Mouse (Mus musculus): ENCODE measurements at regions not wholly inside any gene's neighbourhood (a gene's known extent, or its start where the extent isn't known, plus 50 kb on each side); places are given as distances from the start of the nearest gene placed in this dataset.
"Not testable (repeated sequence)": the region's sequence is repeated elsewhere in the genome, so short reads cannot be mapped to it uniquely, and the experiment has no call there.

- no peak for DNase-seq (ENCODE audit: low spot score, missing footprints)
- no peak overlapping the region for H3K4me3 ChIP-seq (ENCODE audit: low read depth, low read length)
Observed at GRCm38 (mm10) chr4:89527326-89527725, 151.9 kb upstream of the Dmrta1 start.

GRCm38 (mm10) chr4:89525525-89525924, 153.7 kb upstream of the Dmrta1 start:
- ATAC-seq (ENCODE audit: low FRiP score); H3K4me1 ChIP-seq (ENCODE audit: control insufficient read depth, insufficient read depth, low read length); H3K9ac ChIP-seq (ENCODE audit: low read length); H3K9me3 ChIP-seq (ENCODE audit: control insufficient read depth, low read length); H3K27ac ChIP-seq (ENCODE audit: low read depth, low read length); DNase-seq (ENCODE audit: low spot score, missing footprints); H3K4me2 ChIP-seq; H3K4me3 ChIP-seq (ENCODE audit: low read depth, low read length); H3K36me3 ChIP-seq (ENCODE audit: control insufficient read depth, insufficient read depth, low read length): not testable (repeated sequence)
- peaks cover 15% of the 10 kb centered on the region for H3K27me3 ChIP-seq (ENCODE audit: control insufficient read depth, insufficient read depth, low read length)
- WGBS = 61% methylated on average over 4 of the region's 4 CpGs

More at GRCm38 (mm10) chr4:89527326-89527725, 151.9 kb upstream of the Dmrta1 start:
- no peaks in the 10 kb centered on the region for H3K36me3 ChIP-seq (ENCODE audit: control insufficient read depth, insufficient read depth, low read length)
- H3K4me1 ChIP-seq (ENCODE audit: control insufficient read depth, insufficient read depth, low read length) = no peaks in the 10 kb centered on the region
- WGBS = 68% methylated on average over 7 of the region's 7 CpGs
- no peak overlapping the region for H3K9ac ChIP-seq (ENCODE audit: low read length)
- no peak for ATAC-seq (ENCODE audit: low FRiP score)
- H3K27me3 ChIP-seq (ENCODE audit: control insufficient read depth, insufficient read depth, low read length) = peaks cover 15% of the 10 kb centered on the region
- no peak overlapping the region for H3K27ac ChIP-seq (ENCODE audit: low read depth, low read length)
- no peaks in the 10 kb centered on the region for H3K9me3 ChIP-seq (ENCODE audit: control insufficient read depth, low read length)
- H3K4me2 ChIP-seq = no peak overlapping the region

DNA sequence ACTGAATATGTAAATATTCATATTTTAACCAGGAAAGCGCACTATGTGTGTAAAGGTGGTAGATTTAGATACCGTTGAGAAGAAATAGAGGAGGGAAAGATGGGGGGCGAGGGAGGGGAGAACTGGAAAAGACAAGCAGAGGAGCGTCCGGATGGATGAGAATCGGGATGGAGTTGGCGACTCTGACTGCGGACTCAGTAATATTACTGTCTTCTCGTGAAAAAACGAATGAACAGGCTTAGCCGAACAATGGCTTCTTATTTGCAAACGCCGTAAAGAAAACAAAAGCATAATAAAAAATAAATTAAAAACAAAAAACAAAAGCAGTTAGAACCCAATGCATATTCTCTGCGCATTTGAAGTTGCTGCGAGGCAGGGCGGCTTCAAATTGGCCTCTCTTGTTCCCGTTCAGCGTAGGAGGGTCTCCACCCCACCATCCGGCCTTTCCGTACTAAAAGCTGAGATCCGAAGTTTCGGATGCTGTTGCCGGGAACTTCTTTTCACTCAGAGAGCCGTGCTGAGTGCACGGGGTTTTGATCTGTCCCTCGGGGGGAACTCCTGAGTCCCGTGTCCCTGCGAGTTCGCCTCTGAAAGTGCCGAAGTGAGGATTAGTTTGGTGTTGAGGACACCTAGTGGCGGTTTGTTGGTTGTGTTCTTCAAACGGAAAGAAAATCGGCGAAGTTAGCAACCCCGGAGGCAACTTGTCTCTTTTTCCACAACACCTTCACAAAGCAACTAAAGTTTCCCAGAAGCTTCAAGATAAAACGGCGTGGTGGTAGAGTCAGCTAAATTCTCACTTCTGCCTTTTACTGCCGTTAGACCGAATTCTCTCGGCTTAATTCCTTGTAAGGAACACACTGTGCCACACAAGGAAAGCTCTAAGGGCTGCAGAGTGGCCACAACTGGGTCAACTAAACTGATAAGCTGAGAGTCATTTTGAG, 154.7 kb upstream of the Dmrta1 start:
- Histone ChIP-seq H3K4me2 (peak overlapping the region; percentile 77), H3K9me3 (ENCODE audit: control insufficient read depth, low read length) (no peaks in the 10 kb centered on the region), H3K4me1 (ENCODE audit: control insufficient read depth, insufficient read depth, low read length) (no peaks in the 10 kb centered on the region), H3K4me3 (ENCODE audit: low read depth, low read length) (peak overlapping the region; percentile 42), H3K27ac (ENCODE audit: low read depth, low read length) (no peak overlapping the region), H3K9ac (ENCODE audit: low read length) (peak overlapping the region; percentile 51; the same call in 1 of the 2 replicates), H3K27me3 (ENCODE audit: control insufficient read depth, insufficient read depth, low read length) (peaks cover 15% of the 10 kb centered on the region), H3K36me3 (ENCODE audit: control insufficient read depth, insufficient read depth, low read length) (no peaks in the 10 kb centered on the region)
- peak; percentile 97 for DNase-seq (ENCODE audit: low spot score, missing footprints)
- ATAC-seq (ENCODE audit: low FRiP score) = peak; percentile 81
- WGBS = 1% methylated on average over 40 of the region's 40 CpGs

- H3K4me1 ChIP-seq (ENCODE audit: control insufficient read depth, insufficient read depth, low read length) = no peaks in the 10 kb centered on the region
- H3K27ac ChIP-seq (ENCODE audit: low read depth, low read length) = no peak overlapping the region
- H3K9me3 ChIP-seq (ENCODE audit: control insufficient read depth, low read length) = no peaks in the 10 kb centered on the region
- H3K36me3 ChIP-seq (ENCODE audit: control insufficient read depth, insufficient read depth, low read length) = no peaks in the 10 kb centered on the region
- peaks cover 15% of the 10 kb centered on the region for H3K27me3 ChIP-seq (ENCODE audit: control insufficient read depth, insufficient read depth, low read length)
- WGBS = 15% methylated on average over 10 of the region's 10 CpGs
- H3K9ac ChIP-seq (ENCODE audit: low read length) = no peak overlapping the region
- no peak overlapping the region for H3K4me3 ChIP-seq (ENCODE audit: low read depth, low read length)
- DNase-seq (ENCODE audit: low spot score, missing footprints) = no peak
- peak; percentile 30; the same call in 1 of the 2 replicates for ATAC-seq (ENCODE audit: low FRiP score)
- peak overlapping the region; percentile 77 for H3K4me2 ChIP-seq
Observed at GRCm38 (mm10) chr4:89523423-89524259, 155.6 kb upstream of the Dmrta1 start.

DNA sequence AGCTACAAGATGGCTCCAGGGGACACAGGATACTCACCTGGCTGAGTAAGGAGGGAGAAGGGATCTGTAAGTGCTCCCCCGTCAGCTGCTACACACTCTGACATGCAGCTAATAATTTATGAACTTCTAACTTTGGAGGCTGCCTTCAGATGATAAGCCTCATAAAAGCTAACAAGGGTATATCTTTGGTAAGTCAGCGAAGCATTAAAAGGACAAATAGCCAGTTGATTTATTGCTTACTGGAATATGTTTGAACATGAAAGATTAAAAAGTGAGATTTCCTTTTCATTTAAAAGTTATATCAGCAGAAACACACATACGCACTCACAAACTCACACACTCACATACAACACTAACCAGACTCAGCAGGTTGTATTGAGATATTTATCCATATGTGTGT, 161.2 kb upstream of the Dmrta1 start:
- Histone ChIP-seq H3K36me3 (ENCODE audit: control insufficient read depth, insufficient read depth, low read length) (no peaks in the 10 kb centered on the region), H3K9me3 (ENCODE audit: control insufficient read depth, low read length) (no peaks in the 10 kb centered on the region), H3K4me1 (ENCODE audit: control insufficient read depth, insufficient read depth, low read length) (no peaks in the 10 kb centered on the region), H3K27me3 (ENCODE audit: control insufficient read depth, insufficient read depth, low read length) (peaks cover 4% of the 10 kb centered on the region; the same call in 1 of the 2 replicates), H3K4me2 (no peak overlapping the region), H3K27ac (ENCODE audit: low read depth, low read length) (no peak overlapping the region), H3K9ac (ENCODE audit: low read length) (no peak overlapping the region), H3K4me3 (ENCODE audit: low read depth, low read length) (no peak overlapping the region)
- 92% methylated on average over 3 of the region's 3 CpGs for WGBS
- DNase-seq (ENCODE audit: low spot score, missing footprints) = no peak
- no peak for ATAC-seq (ENCODE audit: low FRiP score)

GRCm38 (mm10) chr4:89515823-89516411, 163.3 kb upstream of the Dmrta1 start:
- ATAC-seq (ENCODE audit: low FRiP score) = no peak

DNA sequence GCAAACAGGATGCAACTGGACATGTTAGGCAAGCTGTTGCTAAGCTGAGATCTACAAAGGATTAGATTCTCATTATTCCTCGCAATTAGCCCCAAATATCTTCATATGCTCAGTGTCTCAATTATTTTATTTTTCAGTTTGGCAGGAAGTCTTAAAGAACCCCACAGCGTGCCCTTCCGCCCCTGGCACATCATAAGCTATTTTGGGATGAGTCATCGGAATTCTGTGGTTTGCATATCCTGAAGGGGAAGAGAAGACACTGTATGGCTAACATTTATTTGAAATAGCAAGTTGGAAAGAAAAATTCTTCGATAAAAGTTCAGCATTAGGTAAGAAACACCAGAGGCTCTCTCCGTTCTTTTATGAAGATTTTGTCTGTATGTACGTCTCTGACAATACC, 164.3 kb upstream of the Dmrta1 start:
- Histone ChIP-seq H3K4me3 (ENCODE audit: low read depth, low read length) (no peak overlapping the region), H3K4me1 (ENCODE audit: control insufficient read depth, insufficient read depth, low read length) (no peaks in the 10 kb centered on the region), H3K36me3 (ENCODE audit: control insufficient read depth, insufficient read depth, low read length) (no peaks in the 10 kb centered on the region), H3K27ac (ENCODE audit: low read depth, low read length) (no peak overlapping the region), H3K27me3 (ENCODE audit: control insufficient read depth, insufficient read depth, low read length) (no peaks in the 10 kb centered on the region), H3K9ac (ENCODE audit: low read length) (no peak overlapping the region), H3K4me2 (no peak overlapping the region), H3K9me3 (ENCODE audit: control insufficient read depth, low read length) (no peaks in the 10 kb centered on the region)
- WGBS = 93% methylated on average over 7 of the region's 7 CpGs
- ATAC-seq (ENCODE audit: low FRiP score) = no peak
- no peak for DNase-seq (ENCODE audit: low spot score, missing footprints)

More at GRCm38 (mm10) chr4:89515823-89516411, 163.3 kb upstream of the Dmrta1 start:
- no peak overlapping the region for H3K27ac ChIP-seq (ENCODE audit: low read depth, low read length)
- no peak overlapping the region for H3K9ac ChIP-seq (ENCODE audit: low read length)
- H3K4me3 ChIP-seq (ENCODE audit: low read depth, low read length) = no peak overlapping the region
- H3K4me2 ChIP-seq = no peak overlapping the region
- no peaks in the 10 kb centered on the region for H3K36me3 ChIP-seq (ENCODE audit: control insufficient read depth, insufficient read depth, low read length)
- 64% methylated on average over 7 of the region's 7 CpGs for WGBS
- H3K9me3 ChIP-seq (ENCODE audit: control insufficient read depth, low read length) = no peaks in the 10 kb centered on the region
- no peak for DNase-seq (ENCODE audit: low spot score, missing footprints)
- no peaks in the 10 kb centered on the region for H3K27me3 ChIP-seq (ENCODE audit: control insufficient read depth, insufficient read depth, low read length)
- H3K4me1 ChIP-seq (ENCODE audit: control insufficient read depth, insufficient read depth, low read length) = no peaks in the 10 kb centered on the region

- no peak overlapping the region for H3K9ac ChIP-seq (ENCODE audit: low read length)
- H3K27me3 ChIP-seq (ENCODE audit: control insufficient read depth, insufficient read depth, low read length) = no peaks in the 10 kb centered on the region
- ATAC-seq (ENCODE audit: low FRiP score) (no peak), DNase-seq (ENCODE audit: low spot score, missing footprints) (no peak)
- WGBS = 80% methylated on average over 5 of the region's 5 CpGs
- no peaks in the 10 kb centered on the region for H3K36me3 ChIP-seq (ENCODE audit: control insufficient read depth, insufficient read depth, low read length)
- H3K4me1 ChIP-seq (ENCODE audit: control insufficient read depth, insufficient read depth, low read length) = no peaks in the 10 kb centered on the region
- no peak overlapping the region for H3K4me3 ChIP-seq (ENCODE audit: low read depth, low read length)
- H3K4me2 ChIP-seq = no peak overlapping the region
- no peak overlapping the region for H3K27ac ChIP-seq (ENCODE audit: low read depth, low read length)
- H3K9me3 ChIP-seq (ENCODE audit: control insufficient read depth, low read length) = no peaks in the 10 kb centered on the region
Observed at GRCm38 (mm10) chr4:89510593-89510992, 168.6 kb upstream of the Dmrta1 start.
